Mouse (Mus musculus): ENCODE measurements around the gene Gm20388. TPM values are rescaled to one million over a fixed set of nuclear protein-coding genes. Genes with fewer than 3 reads are reported as not detected.
A peak's percentile ranks its signal among the peaks of the same experiment; 100 is the strongest.

Gm20388 gene
- polyA plus RNA-seq, 1 experiment from 2014 or later = 7.4 TPM

DNA sequence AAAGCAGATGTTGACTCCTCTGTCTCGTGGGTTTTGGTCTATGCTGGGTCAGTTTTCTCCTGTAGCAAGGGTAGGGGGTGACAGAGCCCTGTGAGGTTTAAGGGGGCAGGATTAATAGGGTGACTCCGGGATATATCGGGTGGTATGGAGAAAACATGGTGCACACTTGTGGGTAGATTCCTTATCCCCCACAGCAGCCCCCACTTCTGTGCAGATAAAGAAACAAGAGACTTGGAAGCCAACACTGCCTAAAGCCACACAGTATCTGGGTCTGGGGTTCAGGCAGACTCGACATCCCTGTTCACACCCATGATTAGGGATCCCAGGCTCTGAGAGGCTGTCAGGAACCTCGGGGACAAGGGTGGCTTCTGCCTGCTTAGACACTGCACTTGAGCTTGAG, 509.6 kb downstream of the Gm20388 start:
- ATAC-seq (ENCODE audit: insufficient read depth, low FRiP score) = no peak
- 66% methylated on average over 5 of the region's 5 CpGs for whole genome bisulfite sequencing
- no peak overlapping the region for H3K4me2 ChIP-seq (ENCODE audit: low read depth, low read length)
- no peak overlapping the region for H3K27ac ChIP-seq (ENCODE audit: low read length)
- H3K36me3 ChIP-seq (ENCODE audit: control insufficient read depth, insufficient read depth, low read length) = no peaks in the 10 kb centered on the region
- no peaks in the 10 kb centered on the region for H3K27me3 ChIP-seq (ENCODE audit: control insufficient read depth, insufficient read depth, low read length)
- H3K9ac ChIP-seq (ENCODE audit: low read length) = no peak overlapping the region
- no peak overlapping the region for H3K4me3 ChIP-seq (replicated peaks; ENCODE audit: low read length)
- H3K9me3 ChIP-seq (replicated peaks; ENCODE audit: control insufficient read depth, low read length) = no peaks in the 10 kb centered on the region
- H3K4me1 ChIP-seq (ENCODE audit: control insufficient read depth, insufficient read depth, low read length) = peaks cover 69% of the 10 kb centered on the region

DNA sequence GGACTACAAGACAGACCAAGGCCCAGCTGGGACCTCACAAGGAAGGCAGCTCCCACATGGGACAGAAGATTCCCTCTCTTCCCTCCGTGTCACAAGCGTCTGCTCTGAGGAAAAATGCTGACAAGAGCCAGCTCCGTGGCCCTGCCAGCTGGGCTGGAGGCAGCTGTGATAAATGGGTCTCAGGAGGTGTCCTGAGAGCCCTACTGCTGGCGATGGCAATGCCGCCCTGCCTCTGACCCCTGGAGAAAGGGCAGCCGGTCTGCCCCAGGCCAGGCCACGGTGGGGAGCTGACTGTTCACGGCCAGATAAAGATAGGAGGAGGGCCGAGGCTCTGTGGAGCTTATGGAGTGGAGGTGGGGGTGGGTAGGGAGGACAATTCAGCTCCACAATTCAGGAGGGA, 511.0 kb downstream of the Gm20388 start:
- no peak overlapping the region for H3K9ac ChIP-seq (ENCODE audit: low read length)
- 34% methylated on average over 9 of the region's 9 CpGs for WGBS
- H3K4me3 ChIP-seq (replicated peaks; ENCODE audit: low read length) = no peak overlapping the region

DNA sequence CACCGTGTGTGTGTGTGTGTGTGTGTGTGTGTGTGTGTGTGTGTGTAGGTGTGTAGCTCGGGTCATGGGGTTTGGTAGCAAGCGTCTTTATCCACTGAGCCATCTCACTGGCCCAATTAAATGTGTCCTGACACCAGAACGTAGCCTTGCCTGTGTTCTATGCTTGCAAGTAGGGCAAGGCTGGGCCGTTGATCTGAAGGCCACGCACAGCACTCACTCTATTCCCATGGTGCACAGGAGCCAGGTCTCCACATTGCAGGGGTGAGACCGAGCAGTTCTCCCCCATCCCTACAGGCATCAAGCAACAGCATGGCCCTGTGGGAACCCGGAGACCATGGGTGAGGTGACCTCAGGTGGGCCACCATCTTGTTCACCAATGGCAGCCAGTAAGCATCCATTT, 511.6 kb downstream of the Gm20388 start:
- H3K27me3 ChIP-seq (ENCODE audit: control insufficient read depth, insufficient read depth, low read length) = no peaks in the 10 kb centered on the region
- H3K4me2 ChIP-seq (ENCODE audit: low read depth, low read length) = no peak overlapping the region
- no peak overlapping the region for H3K4me3 ChIP-seq (replicated peaks; ENCODE audit: low read length)
- no peaks in the 10 kb centered on the region for H3K36me3 ChIP-seq (ENCODE audit: control insufficient read depth, insufficient read depth, low read length)
- no peak overlapping the region for H3K9ac ChIP-seq (ENCODE audit: low read length)
- no peaks in the 10 kb centered on the region for H3K9me3 ChIP-seq (replicated peaks; ENCODE audit: control insufficient read depth, low read length)
- WGBS = 84% methylated on average over 8 of the region's 8 CpGs
- no peak for ATAC-seq (ENCODE audit: insufficient read depth, low FRiP score)
- peaks cover 69% of the 10 kb centered on the region for H3K4me1 ChIP-seq (ENCODE audit: control insufficient read depth, insufficient read depth, low read length)
- H3K27ac ChIP-seq (ENCODE audit: low read length) = no peak overlapping the region

More for the DNA sequence above, 511.0 kb downstream of the Gm20388 start:
- Histone ChIP-seq H3K9me3 (replicated peaks; ENCODE audit: control insufficient read depth, low read length) (no peaks in the 10 kb centered on the region), H3K27ac (ENCODE audit: low read length) (no peak overlapping the region), H3K27me3 (ENCODE audit: control insufficient read depth, insufficient read depth, low read length) (no peaks in the 10 kb centered on the region), H3K4me1 (ENCODE audit: control insufficient read depth, insufficient read depth, low read length) (peaks cover 69% of the 10 kb centered on the region), H3K4me2 (ENCODE audit: low read depth, low read length) (no peak overlapping the region), H3K36me3 (ENCODE audit: control insufficient read depth, insufficient read depth, low read length) (no peaks in the 10 kb centered on the region)
- ATAC-seq (ENCODE audit: insufficient read depth, low FRiP score) = no peak

DNA sequence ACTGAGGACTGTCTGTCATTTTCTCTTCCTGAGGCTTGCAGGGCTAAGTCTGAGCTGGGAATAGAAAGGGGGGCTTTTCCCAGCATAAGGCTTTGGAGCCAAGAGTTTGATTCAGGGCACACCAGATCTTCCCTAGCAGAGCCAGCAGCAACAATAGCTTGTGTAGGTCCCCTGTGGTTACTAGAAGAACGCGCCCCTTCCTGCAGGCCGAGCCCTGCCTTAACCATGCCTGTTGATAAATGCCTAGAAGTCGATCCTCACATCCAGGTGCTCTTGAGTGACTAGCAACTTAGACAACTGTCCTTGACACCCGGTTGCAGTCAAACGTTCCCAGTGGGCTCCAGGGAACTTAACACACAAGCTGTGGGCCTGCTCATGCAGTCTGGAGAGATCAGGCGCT, 512.9 kb downstream of the Gm20388 start:
- Histone ChIP-seq H3K36me3 (ENCODE audit: control insufficient read depth, insufficient read depth, low read length) (no peaks in the 10 kb centered on the region), H3K9ac (ENCODE audit: low read length) (peak overlapping the region; percentile 50; the same call in 1 of the 2 replicates), H3K27ac (ENCODE audit: low read length) (no peak overlapping the region), H3K4me1 (ENCODE audit: control insufficient read depth, insufficient read depth, low read length) (peaks cover 59% of the 10 kb centered on the region), H3K9me3 (replicated peaks; ENCODE audit: control insufficient read depth, low read length) (no peaks in the 10 kb centered on the region), H3K4me3 (replicated peaks; ENCODE audit: low read length) (no peak overlapping the region), H3K4me2 (ENCODE audit: low read depth, low read length) (no peak overlapping the region), H3K27me3 (ENCODE audit: control insufficient read depth, insufficient read depth, low read length) (no peaks in the 10 kb centered on the region)
- WGBS = 48% methylated on average over 7 of the region's 7 CpGs
- no peak for ATAC-seq (ENCODE audit: insufficient read depth, low FRiP score)

DNA sequence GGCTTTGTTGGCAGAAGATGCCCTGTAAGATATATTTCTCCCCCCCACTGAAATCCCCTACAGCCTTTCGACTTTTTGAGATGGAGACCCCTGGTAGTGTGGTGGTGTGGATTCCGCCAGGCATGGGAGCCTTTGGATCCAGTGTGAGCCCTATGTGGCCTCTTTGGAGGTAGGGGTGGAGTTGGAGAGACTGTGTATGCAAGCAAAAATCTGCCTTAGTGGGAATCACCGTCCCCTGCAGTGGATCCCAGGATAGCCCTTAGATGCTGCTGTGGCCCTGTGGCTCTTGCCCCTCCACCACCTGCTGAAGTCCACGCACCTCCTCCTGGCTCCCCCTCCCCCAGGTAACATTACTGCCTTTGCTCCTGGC, 514.2 kb downstream of the Gm20388 start:
- no peaks in the 10 kb centered on the region for H3K9me3 ChIP-seq (replicated peaks; ENCODE audit: control insufficient read depth, low read length)
- H3K36me3 ChIP-seq (ENCODE audit: control insufficient read depth, insufficient read depth, low read length) = no peaks in the 10 kb centered on the region
- peak overlapping the region; percentile 48 for H3K9ac ChIP-seq (ENCODE audit: low read length)
- no peaks in the 10 kb centered on the region for H3K27me3 ChIP-seq (ENCODE audit: control insufficient read depth, insufficient read depth, low read length)
- peaks cover 55% of the 10 kb centered on the region for H3K4me1 ChIP-seq (ENCODE audit: control insufficient read depth, insufficient read depth, low read length)
- H3K4me3 ChIP-seq (replicated peaks; ENCODE audit: low read length) = no peak overlapping the region
- H3K27ac ChIP-seq (ENCODE audit: low read length) = peak overlapping the region; percentile 79
- no peak overlapping the region for H3K4me2 ChIP-seq (ENCODE audit: low read depth, low read length)
- 36% methylated on average over 4 of the region's 4 CpGs for WGBS
- no peak for ATAC-seq (ENCODE audit: insufficient read depth, low FRiP score)

DNA sequence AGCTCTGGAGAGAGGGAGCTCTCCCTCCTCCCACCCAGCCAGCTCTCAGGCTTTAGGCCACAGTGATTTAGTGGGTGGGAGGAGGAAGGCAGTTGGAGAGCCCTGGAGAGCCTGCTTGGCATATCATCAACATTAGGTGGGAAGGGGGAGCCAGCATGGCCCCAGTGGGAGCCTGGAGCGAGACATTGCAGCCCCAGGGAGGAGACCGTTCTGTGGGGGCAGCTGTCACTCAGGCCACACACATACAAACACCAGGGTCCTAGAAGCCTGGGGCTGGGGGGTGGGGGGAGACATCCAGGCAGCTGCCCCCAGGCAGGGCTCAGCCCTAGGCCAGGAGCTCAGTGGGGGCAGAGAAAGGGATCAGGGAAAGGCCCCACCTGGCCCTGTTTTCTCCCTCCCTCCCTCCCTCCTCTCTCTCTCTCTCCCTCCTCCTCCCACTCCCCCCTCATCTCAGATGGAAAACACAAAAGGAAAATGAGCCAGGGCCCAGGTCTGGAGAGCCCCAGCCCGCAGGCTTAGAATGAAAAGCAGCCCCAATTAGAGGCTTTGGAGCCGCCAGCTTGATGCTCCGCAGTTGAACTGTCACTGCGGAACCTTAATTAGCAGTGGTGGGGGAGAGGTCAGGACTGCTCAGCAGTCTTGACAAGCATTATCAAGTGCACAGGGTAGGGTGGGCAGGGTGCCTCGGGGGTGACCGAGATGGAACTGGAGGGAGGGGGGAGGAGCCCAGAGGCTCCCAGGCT, 514.7 kb downstream of the Gm20388 start:
- Histone ChIP-seq H3K9me3 (replicated peaks; ENCODE audit: control insufficient read depth, low read length) (no peaks in the 10 kb centered on the region), H3K9ac (ENCODE audit: low read length) (peak overlapping the region; percentile 48), H3K4me2 (ENCODE audit: low read depth, low read length) (peak overlapping the region; percentile 35; the same call in 1 of the 2 replicates), H3K27ac (ENCODE audit: low read length) (peak overlapping the region; percentile 79), H3K4me3 (replicated peaks; ENCODE audit: low read length) (no peak overlapping the region), H3K4me1 (ENCODE audit: control insufficient read depth, insufficient read depth, low read length) (peaks cover 55% of the 10 kb centered on the region), H3K27me3 (ENCODE audit: control insufficient read depth, insufficient read depth, low read length) (no peaks in the 10 kb centered on the region), H3K36me3 (ENCODE audit: control insufficient read depth, insufficient read depth, low read length) (no peaks in the 10 kb centered on the region)
- ATAC-seq (ENCODE audit: insufficient read depth, low FRiP score) = peak; percentile 77
- 23% methylated on average over 8 of the region's 8 CpGs for WGBS

DNA sequence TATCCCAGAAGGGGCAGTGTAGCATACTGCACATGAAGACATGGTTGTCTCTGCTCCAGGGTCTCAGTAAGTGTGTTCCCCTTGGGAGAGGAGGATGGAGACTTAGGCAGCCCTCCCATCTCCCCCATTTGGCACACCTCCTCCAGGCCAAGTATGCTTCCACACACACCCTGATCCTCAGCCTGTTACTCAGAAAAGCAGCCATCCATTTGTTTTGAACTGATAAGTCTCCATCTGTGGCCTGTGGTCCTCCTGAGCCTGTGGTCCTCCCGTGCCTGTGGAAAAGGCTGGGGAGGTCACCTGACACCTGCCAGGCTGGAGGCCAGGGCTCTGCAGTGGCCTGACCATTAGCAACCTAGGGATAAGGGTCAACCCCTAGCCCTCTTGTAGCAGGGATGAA, 515.5 kb downstream of the Gm20388 start:
- Histone ChIP-seq H3K9me3 (replicated peaks; ENCODE audit: control insufficient read depth, low read length) (no peaks in the 10 kb centered on the region), H3K4me3 (replicated peaks; ENCODE audit: low read length) (no peak overlapping the region), H3K4me2 (ENCODE audit: low read depth, low read length) (no peak overlapping the region), H3K27me3 (ENCODE audit: control insufficient read depth, insufficient read depth, low read length) (no peaks in the 10 kb centered on the region), H3K36me3 (ENCODE audit: control insufficient read depth, insufficient read depth, low read length) (no peaks in the 10 kb centered on the region), H3K27ac (ENCODE audit: low read length) (peak overlapping the region; percentile 79), H3K9ac (ENCODE audit: low read length) (no peak overlapping the region), H3K4me1 (ENCODE audit: control insufficient read depth, insufficient read depth, low read length) (peaks cover 52% of the 10 kb centered on the region)
- ATAC-seq (ENCODE audit: insufficient read depth, low FRiP score) = no peak
- WGBS = 46% methylated on average over 1 of the region's 1 CpGs

DNA sequence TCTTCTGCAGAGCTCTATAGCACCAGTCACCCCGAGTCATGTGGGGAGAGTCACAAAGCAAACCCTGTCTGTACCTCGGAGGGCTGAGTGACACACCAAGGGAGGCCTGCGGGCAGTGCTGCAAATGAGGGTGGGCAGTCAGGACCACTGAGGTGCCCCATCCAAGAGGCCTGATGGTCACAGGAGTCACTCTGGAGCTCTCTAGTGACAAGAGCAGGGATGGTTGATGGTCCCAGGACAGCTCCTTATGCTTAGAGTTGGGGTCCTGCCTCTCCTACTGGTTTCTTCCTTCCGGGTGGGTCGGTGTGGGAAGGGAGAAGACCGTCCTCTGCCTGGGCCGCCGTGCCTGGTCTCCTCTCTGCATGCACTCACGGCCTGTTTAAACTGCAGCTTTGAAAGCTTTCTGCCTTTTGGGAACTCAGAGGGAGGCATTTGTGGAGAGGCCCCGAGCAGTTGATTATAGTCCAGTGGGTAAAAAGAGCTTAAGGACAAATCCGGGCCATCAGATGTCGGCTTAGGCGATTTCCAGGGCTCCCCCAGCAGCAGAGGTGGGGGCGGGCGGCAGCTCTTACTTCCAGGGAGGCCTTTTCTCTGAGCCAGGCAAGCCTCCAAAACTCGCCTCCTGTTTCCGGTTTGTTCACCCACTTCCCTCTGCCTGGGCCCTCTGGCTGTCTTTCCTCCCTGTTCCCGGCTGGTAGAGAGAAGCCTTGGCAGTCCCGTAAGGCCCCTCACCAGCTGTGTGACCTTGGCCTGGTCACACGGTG, 516.2 kb downstream of the Gm20388 start:
- 43% methylated on average over 20 of the region's 20 CpGs for WGBS
- Histone ChIP-seq H3K9me3 (replicated peaks; ENCODE audit: control insufficient read depth, low read length) (no peaks in the 10 kb centered on the region), H3K27me3 (ENCODE audit: control insufficient read depth, insufficient read depth, low read length) (no peaks in the 10 kb centered on the region), H3K4me2 (ENCODE audit: low read depth, low read length) (no peak overlapping the region), H3K9ac (ENCODE audit: low read length) (peak overlapping the region; percentile 56; the same call in 1 of the 2 replicates), H3K4me3 (replicated peaks; ENCODE audit: low read length) (no peak overlapping the region), H3K36me3 (ENCODE audit: control insufficient read depth, insufficient read depth, low read length) (no peaks in the 10 kb centered on the region), H3K4me1 (ENCODE audit: control insufficient read depth, insufficient read depth, low read length) (peaks cover 45% of the 10 kb centered on the region), H3K27ac (ENCODE audit: low read length) (peak overlapping the region; percentile 79)
- ATAC-seq (ENCODE audit: insufficient read depth, low FRiP score) = no peak

DNA sequence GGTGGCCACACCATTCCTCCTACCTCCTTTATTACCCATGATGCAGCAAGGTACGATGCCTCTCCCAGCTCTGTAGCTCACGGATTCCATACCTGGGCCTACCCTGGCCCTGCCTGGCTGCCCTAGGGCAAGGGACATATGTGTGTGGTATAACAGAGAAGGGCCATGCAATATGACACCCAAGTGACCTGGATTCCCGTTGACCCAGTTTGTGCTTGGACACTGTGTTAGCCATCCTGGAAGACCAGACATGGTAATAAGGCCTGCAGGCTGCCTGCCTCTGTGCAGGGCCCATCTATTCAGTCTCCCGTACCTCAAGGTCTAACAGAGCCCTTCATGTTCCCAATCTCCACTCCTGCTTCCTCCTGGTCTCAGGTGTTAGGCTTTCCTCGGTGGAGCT, 517.9 kb downstream of the Gm20388 start:
- H3K9ac ChIP-seq (ENCODE audit: low read length) = no peak overlapping the region
- no peak for ATAC-seq (ENCODE audit: insufficient read depth, low FRiP score)
- no peak overlapping the region for H3K4me2 ChIP-seq (ENCODE audit: low read depth, low read length)
- H3K27ac ChIP-seq (ENCODE audit: low read length) = no peak overlapping the region
- H3K4me1 ChIP-seq (ENCODE audit: control insufficient read depth, insufficient read depth, low read length) = peaks cover 40% of the 10 kb centered on the region
- H3K36me3 ChIP-seq (ENCODE audit: control insufficient read depth, insufficient read depth, low read length) = no peaks in the 10 kb centered on the region
- no peak overlapping the region for H3K4me3 ChIP-seq (replicated peaks; ENCODE audit: low read length)
- H3K27me3 ChIP-seq (ENCODE audit: control insufficient read depth, insufficient read depth, low read length) = no peaks in the 10 kb centered on the region
- H3K9me3 ChIP-seq (replicated peaks; ENCODE audit: control insufficient read depth, low read length) = no peaks in the 10 kb centered on the region; the same call in 1 of the 2 replicates
- 81% methylated on average over 5 of the region's 5 CpGs for whole genome bisulfite sequencing
